Mouse (Mus musculus): ENCODE data around the gene Tmem41b.

DNA sequence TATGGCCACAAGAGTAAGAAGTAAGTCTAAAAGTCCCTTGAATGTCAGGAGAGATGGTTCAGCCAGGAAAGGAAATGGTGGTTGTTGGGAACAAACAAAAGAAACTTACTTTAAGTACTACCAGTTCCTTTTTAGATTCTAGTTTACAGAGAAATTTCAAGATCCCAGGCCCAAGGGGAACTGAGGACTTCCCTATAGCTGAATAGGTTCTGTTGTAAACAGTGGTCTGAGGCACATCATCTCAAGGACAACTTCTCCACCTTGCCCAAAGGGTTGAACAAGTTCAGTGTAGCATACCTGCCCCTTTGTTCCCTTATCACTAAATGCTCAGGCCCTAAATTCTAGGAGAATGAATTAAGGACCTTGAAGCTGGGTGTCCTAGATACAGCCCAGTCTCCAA is 15.4 kb upstream of the Tmem41b start:
- TF ChIP-seq CTCF (IDR thresholded peaks at IDR 0.05; ENCODE audit: extremely low read depth, insufficient read depth, insufficient read length, insufficient replicate concordance): no peak
- no peak for TF ChIP-seq POLR2A (IDR thresholded peaks at IDR 0.05; ENCODE audit: low read depth, low read length)

Measured in spleen, adult 2 months (tissue).